8 mouse cellular contexts compared by ENCODE assay signal in the genomic region with DNA sequence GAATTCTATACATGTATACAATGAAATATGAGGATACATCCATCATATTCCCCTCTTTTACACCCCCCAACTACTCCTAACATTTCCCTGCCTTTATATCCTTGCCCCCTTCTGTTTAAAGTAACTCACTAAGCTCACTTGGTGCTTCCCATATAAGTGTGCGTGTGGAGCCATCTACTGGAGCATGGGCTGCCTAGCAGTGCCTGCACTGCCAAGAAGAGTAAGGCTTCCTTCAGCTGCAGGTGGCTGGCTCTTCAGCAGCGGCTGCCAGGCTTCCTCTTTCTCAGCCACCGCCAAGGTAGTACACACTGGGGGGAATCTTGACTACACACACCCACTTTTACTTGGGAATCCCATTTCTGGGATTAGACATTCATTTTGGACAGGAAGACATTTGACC. TPM values are rescaled to one million over a fixed set of nuclear protein-coding genes. Genes with fewer than 3 reads are reported as not detected.
DNase-seq lines count a peak whose midpoint lies in the region; ATAC-seq and TF ChIP-seq lines count a peak whose summit lies in the region.

No protein-coding gene starts in this region.

- DNase-seq in CH12.LX (ENCODE audit: extremely low read depth) = peak; percentile 79
- peak; percentile 78 for DNase-seq in adrenal gland, postnatal 10 days
- DNase-seq in forebrain, embryonic 11.5 days (ENCODE audit: low spot score) = peak; percentile 80
- peak; percentile 60 to 64 for DNase-seq in heart, postnatal 36 days
- DNase-seq in layer of hippocampus, adult 2 months (ENCODE audit: low spot score in 2 of 2) = peak; percentile 75 to 77
- DNase-seq in retina, embryonic 14.5 days (ENCODE audit: low spot score) = peak; percentile 89
- no peak for DNase-seq in Muller cell, postnatal 12 days (ENCODE audit: inconsistent ontology term)

- peak; percentile 90 for TF ChIP-seq RAD21 in CH12.LX (IDR thresholded peaks at IDR 0.05; ENCODE audit: low read depth, low read length)

- no peak for TF ChIP-seq POLR2A in CH12.LX (IDR thresholded peaks at IDR 0.05; ENCODE audit: low read depth, low read length)

- 4% methylated on average over 3 of the region's 3 CpGs for WGBS in forebrain, embryonic 11.5 days
- WGBS in lung, embryonic 16.5 days = 5% methylated on average over 3 of the region's 3 CpGs

- in situ Hi-C loops in CH12.LX (cut with MboI; ENCODE audit: low pct_ligation_motif_present, low pct_unique_long_range_greater_than_20kb, low sequenced_read_pairs) = no loop called here

- H3K79me2 ChIP-seq in CH12.LX (replicated peaks; ENCODE audit: control insufficient read depth, extremely low read depth, insufficient read depth, poor library complexity, severe bottlenecking) = no peaks in the 10 kb centered on the region

- dilution Hi-C loops in CH12.LX (cut with MboI; ENCODE audit: extremely low pct_ligation_motif_present, extremely low pct_unique_long_range_greater_than_20kb, low sequenced_read_pairs) = no loop called here

- peak; percentile 38 to 92; a peak in 3 of 4 replicates for TF ChIP-seq CTCF in CH12.LX (conservative IDR thresholded peaks at IDR 0.05 in 1 of 2, IDR thresholded peaks at IDR 0.05 in 1 of 2; ENCODE audit: low read depth in 2 of 2, low read length in 2 of 2)
- peak; percentile 94 for TF ChIP-seq CTCF in layer of hippocampus, adult 2 months (conservative IDR thresholded peaks at IDR 0.05)

- H3K9ac ChIP-seq in CH12.LX (ENCODE audit: insufficient read depth, low read depth) = no peak overlapping the region
- no peak overlapping the region for H3K9ac ChIP-seq in forebrain, embryonic 11.5 days (ENCODE audit: low read length)
- H3K9ac ChIP-seq in lung, embryonic 16.5 days (ENCODE audit: low read length) = no peak overlapping the region

- peaks cover 3 to 4% of the 10 kb centered on the region in 2 experiments; a peak in 2 of 4 replicates for H3K4me1 ChIP-seq in CH12.LX (ENCODE audit: control insufficient read depth in 1 of 2, insufficient read depth in 2 of 2)
- H3K4me1 ChIP-seq in forebrain, embryonic 11.5 days (replicated peaks; ENCODE audit: control insufficient read depth, insufficient read depth, low read length) = peaks cover 9% of the 10 kb centered on the region
- no peaks in the 10 kb centered on the region for H3K4me1 ChIP-seq in lung, embryonic 16.5 days (replicated peaks; ENCODE audit: control insufficient read depth, insufficient read depth, low read length)

- no peaks in the 10 kb centered on the region for H3K27me3 ChIP-seq in CH12.LX (replicated peaks)
- H3K27me3 ChIP-seq in forebrain, embryonic 11.5 days (ENCODE audit: control insufficient read depth, insufficient read depth, low read length) = no peaks in the 10 kb centered on the region
- H3K27me3 ChIP-seq in lung, embryonic 16.5 days (ENCODE audit: control insufficient read depth, insufficient read depth, low read depth, low read length) = no peaks in the 10 kb centered on the region

- no peak for TF ChIP-seq EP300 in CH12.LX (IDR thresholded peaks at IDR 0.05; ENCODE audit: low read length)

- no peaks in the 10 kb centered on the region for H3K36me3 ChIP-seq in CH12.LX (replicated peaks in 1 of 2; ENCODE audit: control insufficient read depth in 1 of 2, insufficient read depth in 1 of 2, low read length in 1 of 2)
- no peaks in the 10 kb centered on the region for H3K36me3 ChIP-seq in forebrain, embryonic 11.5 days (ENCODE audit: control insufficient read depth, insufficient read depth, low read length)
- H3K36me3 ChIP-seq in lung, embryonic 16.5 days (ENCODE audit: control insufficient read depth, insufficient read depth, low read length) = no peaks in the 10 kb centered on the region

- peak; percentile 77 for ATAC-seq in forebrain, embryonic 11.5 days (replicated peaks; ENCODE audit: low FRiP score)
- ATAC-seq in lung, embryonic 16.5 days (ENCODE audit: low read depth) = peak; percentile 85

- intact Hi-C loops in heart, postnatal 36 days (cut with DNase I) = no loop called here

- no peaks in the 10 kb centered on the region for H3K9me3 ChIP-seq in CH12.LX (replicated peaks; ENCODE audit: low read length)
- no peaks in the 10 kb centered on the region for H3K9me3 ChIP-seq in forebrain, embryonic 11.5 days (ENCODE audit: control insufficient read depth, low read length)
- H3K9me3 ChIP-seq in lung, embryonic 16.5 days (ENCODE audit: control insufficient read depth, low read length) = no peaks in the 10 kb centered on the region

- H3K4me2 ChIP-seq in CH12.LX (ENCODE audit: insufficient read depth, low read depth, poor library complexity, severe bottlenecking) = no peak overlapping the region
- no peak overlapping the region for H3K4me2 ChIP-seq in forebrain, embryonic 11.5 days (ENCODE audit: low read depth, low read length, severe bottlenecking)
- no peak overlapping the region for H3K4me2 ChIP-seq in lung, embryonic 16.5 days (ENCODE audit: low read depth, low read length)

- H3K27ac ChIP-seq in CH12.LX (ENCODE audit: insufficient read depth, low read depth) = no peak overlapping the region
- no peak overlapping the region for H3K27ac ChIP-seq in forebrain, embryonic 11.5 days (ENCODE audit: low read depth, low read length)
- no peak overlapping the region for H3K27ac ChIP-seq in layer of hippocampus, adult 2 months
- H3K27ac ChIP-seq in lung, embryonic 16.5 days (ENCODE audit: low read length) = no peak overlapping the region

- H3K4me3 ChIP-seq in CH12.LX (replicated peaks in 1 of 3; ENCODE audit: low read depth in 2 of 3, low read length in 2 of 3, poor library complexity in 1 of 3) = no peak overlapping the region
- no peak overlapping the region for H3K4me3 ChIP-seq in forebrain, embryonic 11.5 days (ENCODE audit: low read depth, low read length)
- H3K4me3 ChIP-seq in layer of hippocampus, adult 2 months = no peak overlapping the region
- H3K4me3 ChIP-seq in lung, embryonic 16.5 days (ENCODE audit: low read length) = no peak overlapping the region

TF ChIP-seq in CH12.LX, 34 proteins besides CTCF, POLR2A, EP300 and RAD21:
- TF ChIP-seq SMC3 (IDR thresholded peaks at IDR 0.05; ENCODE audit: low read depth, low read length) = peak; percentile 71
- TF ChIP-seq ZC3H11A (IDR thresholded peaks at IDR 0.05; ENCODE audit: low read depth, low read length) = peak; percentile 19
- no peak for TF ChIP-seq POLR2AphosphoS2 (IDR thresholded peaks at IDR 0.05; ENCODE audit: low read depth, low read length)
- TF ChIP-seq NELFE (IDR thresholded peaks at IDR 0.05; ENCODE audit: low read depth, low read length) = 0 out of 2 replicates have a peak, but pooled peaks have one; percentile 15
TF ChIP-seq in CH12.LX: peak in this region for 3.

RNA-seq across cellular contexts. Expression of a gene that starts 18.2 kb away (rescaled TPM):
- 0.04 TPM in 2 replicates for total RNA-seq in CH12.LX (2012; rRNA removed)
- 0.07 and 0.11 TPM in 2 replicates for total RNA-seq in CH12.LX (2014; rRNA removed)
- polyA plus RNA-seq in CH12.LX (2012; ENCODE audit: insufficient read length, low read depth) = 0.07 TPM in 1 of 2 replicates, not detected in the other
- total RNA-seq in adrenal gland, postnatal 10 days (2021) = 1 to 10 TPM; 6.0 to 6.3 TPM
- polyA plus RNA-seq in forebrain, embryonic 11.5 days (2014; fragmentation: Nextera tagmentation; extraction: Ambion mirVana) = 33.4 and 34.1 TPM in 2 replicates
- 10 to 100 TPM in 1 of 2 experiments, 1 to 10 TPM in 1; 7.1 to 10.1 TPM for total RNA-seq in heart, postnatal 36 days (2021)
- total RNA-seq in layer of hippocampus, adult 2 months (2021) = under 1 TPM; 0.22 to 0.36 TPM
- 5.7 and 6.7 TPM in 2 replicates for polyA plus RNA-seq in lung, embryonic 16.5 days (2015; fragmentation: Nextera tagmentation; extraction: Ambion mirVana)

Comparison
In these comparisons a context has a peak if more than half of its experiments do, and no peak if none do; other contexts are left out.
1. RNA of a gene that starts 18.2 kb away (total RNA-seq): 7.1 to 10.1 TPM in heart, postnatal 36 days and 6.0 to 6.3 TPM in adrenal gland, postnatal 10 days; 0.22 to 0.36 TPM in layer of hippocampus, adult 2 months and 0.04 to 0.11 TPM in CH12.LX; every median in the first group is over 4 times any median in the second.